Mouse (Mus musculus) c-Kit-positive CD71-positive TER-119-negative erythroid progenitor cells, embryonic 14.5 days (primary cell): ENCODE data around the gene Wfdc17.
A peak's percentile ranks its signal among the peaks of the same experiment; 100 is the strongest.

Experiments used
- DNase-seq: peaks from one replicate; pipeline ENCODE4 v3.0.0-alpha.2; 2013; ENCODE audit warnings: low read depth

Gene Wfdc17

DNA sequence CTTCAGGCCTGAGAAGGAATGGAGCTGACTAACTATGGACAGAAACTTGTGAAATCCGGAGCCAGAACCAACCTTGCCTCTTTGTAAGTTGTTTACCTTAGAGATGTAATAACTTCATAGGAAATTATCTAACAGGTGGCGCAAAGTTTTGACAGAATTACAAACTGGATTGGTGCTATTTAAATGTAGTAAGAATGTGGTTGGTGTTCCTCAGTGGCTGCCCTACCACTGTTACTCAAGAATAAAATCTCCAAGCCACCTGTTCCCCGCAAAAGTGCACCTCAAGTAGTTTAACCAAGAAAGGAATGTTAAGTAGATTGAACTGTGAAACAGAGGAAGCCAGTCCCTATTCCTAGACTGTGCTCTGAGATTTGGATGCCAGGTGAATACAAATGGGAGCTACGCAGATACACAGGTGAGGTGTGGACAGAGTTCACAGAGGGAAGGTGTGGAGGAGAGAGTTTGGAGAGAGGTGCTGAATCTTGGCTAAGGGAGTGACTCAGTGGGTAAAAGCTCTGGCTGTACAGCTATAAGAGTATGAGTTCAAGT is 36.7 kb downstream of the Wfdc17 start:
- no peak for DNase-seq

- no peak for DNase-seq
Measured at GRCm38 (mm10) chr11:83741841-83742240, 38.0 kb downstream of the Wfdc17 start.

GRCm38 (mm10) chr11:83742731-83743355 is 39.1 kb downstream of the Wfdc17 start:
- no peak for DNase-seq

GRCm38 (mm10) chr11:83743525-83743924 is 39.7 kb downstream of the Wfdc17 start:
- DNase-seq, result no peak

- no peak for DNase-seq
Measured at GRCm38 (mm10) chr11:83746152-83746551, 42.4 kb downstream of the Wfdc17 start.

- DNase-seq, result no peak
Measured at GRCm38 (mm10) chr11:83746681-83747080, 42.9 kb downstream of the Wfdc17 start, which contains the start of gene Wfdc21. Gene Wfdc21 (plus strand): TSS chr11:83746940.

GRCm38 (mm10) chr11:83747376-83748265 is 43.8 kb downstream of the Wfdc17 start:
- DNase-seq, result no peak

DNA sequence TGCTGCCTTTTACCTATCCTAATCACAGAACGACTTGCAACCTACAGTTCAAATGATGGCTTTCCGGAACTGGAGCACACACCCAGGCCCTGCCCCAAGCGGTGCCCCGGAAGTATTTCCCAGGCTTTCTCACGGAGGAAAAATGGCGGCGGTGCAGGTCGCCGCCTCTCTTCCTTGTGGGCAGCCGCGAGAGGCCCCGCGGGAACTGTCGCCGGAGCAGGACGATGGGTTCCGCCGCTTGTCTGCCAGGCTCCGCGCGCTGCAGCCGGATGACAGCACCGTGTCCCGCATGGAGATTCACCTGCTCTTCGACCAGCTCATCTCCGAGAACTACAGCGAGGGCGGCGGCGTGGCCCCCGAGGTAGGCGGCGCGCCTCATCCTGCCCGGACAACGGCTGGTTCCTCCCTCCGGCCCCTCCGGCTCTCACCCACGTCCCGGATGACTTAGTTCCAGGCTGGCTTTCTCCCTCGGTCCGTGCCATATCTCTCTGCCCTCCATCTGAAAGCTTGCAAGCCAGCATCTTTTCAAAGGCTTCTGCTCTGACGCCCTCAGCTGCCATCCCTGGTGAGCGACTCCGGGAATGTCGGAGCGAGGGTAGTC is 49.9 kb downstream of the Wfdc17 start, which contains the start of gene Heatr6:
Gene Heatr6, plus strand, starts transcription at position 116 of the 601 bp plus-strand sequence.
- DNase-seq, result peak; percentile 79

- DNase-seq, result no peak
Measured at GRCm38 (mm10) chr11:83754227-83754626, 50.4 kb downstream of the Wfdc17 start.
